Mouse (Mus musculus): Measurements from ENCODE around the gene Rev1. TPM values are rescaled to one million over a fixed set of nuclear protein-coding genes. Genes with fewer than 3 reads are reported as not detected.

Rev1 gene
- polyA plus RNA-seq, 1 experiment from 2014 or later, result 27.9 TPM

DNA sequence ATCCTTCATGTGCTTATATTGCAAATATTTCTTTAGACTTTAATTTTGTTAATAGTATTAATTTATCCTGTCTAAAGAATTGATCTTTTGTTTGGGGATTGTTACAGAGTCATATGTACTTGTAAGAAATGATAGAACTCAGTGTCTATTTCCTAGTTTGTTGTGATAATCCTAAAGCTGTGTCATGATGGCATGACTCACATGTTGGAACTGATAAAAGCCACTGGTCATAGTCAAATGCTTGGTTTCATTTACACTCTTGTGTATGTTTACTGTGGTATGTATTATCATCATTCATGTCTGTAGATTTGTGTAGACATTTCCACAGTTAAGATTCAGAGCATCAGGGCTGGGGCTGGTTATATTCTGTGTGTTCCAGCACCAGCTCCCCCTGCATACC is 117.1 kb downstream of the Rev1 start:
- no peak for ATAC-seq (ENCODE audit: insufficient number of reproducible peaks, low FRiP score, low TSS enrichment, low read depth)
- H3K4me2 ChIP-seq (replicated peaks), result no peak overlapping the region
- no peak overlapping the region for H3K27ac ChIP-seq (replicated peaks)
- no peak overlapping the region for H3K9ac ChIP-seq
- H3K27me3 ChIP-seq, result no peaks in the 10 kb centered on the region
- H3K4me3 ChIP-seq (replicated peaks), result no peak overlapping the region
- H3K9me3 ChIP-seq (replicated peaks), result no peaks in the 10 kb centered on the region
- no peaks in the 10 kb centered on the region for H3K4me1 ChIP-seq
- no peaks in the 10 kb centered on the region for H3K36me3 ChIP-seq

DNA sequence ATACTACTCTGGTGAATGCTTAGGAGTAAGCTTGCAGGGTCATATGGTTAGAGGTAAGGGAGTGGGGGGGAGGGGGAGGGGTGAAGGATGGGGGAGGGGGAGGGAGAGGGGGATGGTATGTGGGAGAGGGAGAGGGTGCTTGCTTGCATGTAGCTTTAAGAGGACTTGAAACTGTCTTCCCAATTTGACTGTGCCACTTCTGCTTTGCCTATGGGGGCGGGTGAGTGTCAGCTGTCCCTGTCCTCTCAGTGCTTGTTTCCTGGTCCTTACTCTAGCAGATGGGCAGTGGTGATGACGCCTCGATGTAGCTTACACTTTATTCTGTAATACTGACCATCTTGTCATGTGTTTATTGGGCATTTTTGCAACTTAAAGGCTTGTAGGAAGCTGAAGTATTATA is 117.5 kb downstream of the Rev1 start:
- Histone ChIP-seq H3K27me3 (no peaks in the 10 kb centered on the region), H3K4me2 (replicated peaks) (no peak overlapping the region), H3K9me3 (replicated peaks) (no peaks in the 10 kb centered on the region), H3K4me1 (no peaks in the 10 kb centered on the region), H3K4me3 (replicated peaks) (no peak overlapping the region), H3K27ac (replicated peaks) (no peak overlapping the region), H3K9ac (no peak overlapping the region), H3K36me3 (no peaks in the 10 kb centered on the region)
- WGBS, result 81% methylated on average over 3 of the region's 3 CpGs
- no peak for ATAC-seq (ENCODE audit: insufficient number of reproducible peaks, low FRiP score, low TSS enrichment, low read depth)

DNA sequence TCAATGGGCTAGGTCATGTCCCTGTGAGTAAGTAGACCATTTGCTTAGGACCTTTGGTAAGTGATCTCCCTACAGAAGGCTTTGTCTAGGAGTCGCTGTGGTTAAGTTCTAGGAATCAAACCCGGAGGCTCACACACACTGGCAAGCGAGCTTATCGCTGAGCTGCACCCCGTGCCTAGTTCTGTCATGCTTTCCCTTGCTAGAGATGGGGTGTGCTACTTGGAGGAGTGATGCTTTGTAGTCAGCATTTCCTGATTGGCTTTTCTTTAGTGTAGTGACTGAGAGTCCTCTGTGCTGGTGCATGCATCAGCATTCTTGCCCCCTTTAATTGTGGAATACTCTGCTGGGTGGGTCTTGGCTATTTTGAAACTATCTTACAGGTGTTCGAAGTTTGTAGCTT is 118.0 kb downstream of the Rev1 start:
- H3K4me1 ChIP-seq, result no peaks in the 10 kb centered on the region
- no peaks in the 10 kb centered on the region for H3K9me3 ChIP-seq (replicated peaks)
- no peak overlapping the region for H3K4me2 ChIP-seq (replicated peaks)
- H3K27ac ChIP-seq (replicated peaks), result no peak overlapping the region
- H3K9ac ChIP-seq, result no peak overlapping the region
- H3K36me3 ChIP-seq, result no peaks in the 10 kb centered on the region
- no peak overlapping the region for H3K4me3 ChIP-seq (replicated peaks)
- WGBS, result 76% methylated on average over 6 of the region's 6 CpGs
- ATAC-seq (ENCODE audit: insufficient number of reproducible peaks, low FRiP score, low TSS enrichment, low read depth), result no peak
- H3K27me3 ChIP-seq, result no peaks in the 10 kb centered on the region

DNA sequence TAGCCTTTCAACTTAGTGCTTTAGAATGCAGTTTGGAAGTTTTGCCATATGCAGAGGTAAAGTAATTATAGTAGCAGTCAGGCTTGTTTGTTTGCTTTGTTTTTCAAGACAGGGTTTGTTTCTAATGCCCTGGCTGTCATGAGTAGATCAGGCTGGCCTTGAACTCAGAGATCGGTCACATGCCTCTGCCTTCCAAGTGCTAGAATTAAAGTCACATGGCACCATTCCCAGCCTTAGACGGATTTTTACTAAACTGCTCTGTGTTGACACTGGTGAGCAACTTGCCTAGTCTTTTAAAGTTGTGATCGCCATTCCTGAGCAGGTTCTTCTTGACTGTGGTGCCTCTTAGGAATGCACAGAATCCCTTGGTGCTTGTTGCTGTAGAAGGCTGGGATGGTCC is 122.9 kb downstream of the Rev1 start:
- no peaks in the 10 kb centered on the region for H3K4me1 ChIP-seq
- ATAC-seq (ENCODE audit: insufficient number of reproducible peaks, low FRiP score, low TSS enrichment, low read depth), result no peak
- no peak overlapping the region for H3K9ac ChIP-seq
- H3K9me3 ChIP-seq (replicated peaks), result no peaks in the 10 kb centered on the region
- WGBS, result 65% methylated on average over 3 of the region's 3 CpGs
- H3K4me3 ChIP-seq (replicated peaks), result no peak overlapping the region
- H3K27me3 ChIP-seq, result no peaks in the 10 kb centered on the region
- H3K4me2 ChIP-seq (replicated peaks), result no peak overlapping the region
- no peaks in the 10 kb centered on the region for H3K36me3 ChIP-seq
- H3K27ac ChIP-seq (replicated peaks), result no peak overlapping the region

DNA sequence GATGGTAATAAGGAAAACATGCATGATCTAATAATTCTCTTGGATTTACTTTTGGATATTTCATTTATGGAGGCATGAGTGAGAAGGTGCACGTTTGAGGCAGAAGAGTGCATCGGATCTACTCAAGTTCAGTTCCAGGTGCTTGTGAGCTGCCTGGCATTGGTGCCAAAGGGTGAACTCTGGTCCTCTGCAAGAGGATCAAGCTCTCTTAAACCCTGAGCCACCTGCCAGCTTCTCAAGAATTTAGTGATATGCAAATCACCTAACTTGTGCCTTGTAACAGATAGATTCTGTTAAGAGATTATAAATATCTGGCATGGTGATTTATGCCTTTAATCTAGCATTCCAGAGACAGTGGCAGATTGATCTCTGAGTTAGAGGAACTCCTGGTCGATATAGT is 126.6 kb downstream of the Rev1 start:
- Histone ChIP-seq H3K4me3 (replicated peaks) (no peak overlapping the region), H3K9me3 (replicated peaks) (no peaks in the 10 kb centered on the region), H3K4me1 (peaks cover 11% of the 10 kb centered on the region), H3K36me3 (no peaks in the 10 kb centered on the region), H3K9ac (no peak overlapping the region), H3K27ac (replicated peaks) (no peak overlapping the region), H3K4me2 (replicated peaks) (no peak overlapping the region), H3K27me3 (no peaks in the 10 kb centered on the region)
- ATAC-seq (ENCODE audit: insufficient number of reproducible peaks, low FRiP score, low TSS enrichment, low read depth), result no peak
- 83% methylated on average over 3 of the region's 3 CpGs for WGBS

Other genes with a start within 250 kb of the Rev1 start
- 23.5 and 23.8 TPM in 2 replicates for gene Mitd1, start 239.4 kb downstream of the Rev1 start, polyA plus RNA-seq (2015; fragmentation: Nextera tagmentation; extraction: Ambion mirVana)
- gene Mrpl30, start 239.3 kb downstream of the Rev1 start, polyA plus RNA-seq (2015; fragmentation: Nextera tagmentation; extraction: Ambion mirVana), result 237 and 239 TPM in 2 replicates
- 1.7 and 1.8 TPM in 2 replicates for gene Lyg2, start 213.3 kb downstream of the Rev1 start, polyA plus RNA-seq (2015; fragmentation: Nextera tagmentation; extraction: Ambion mirVana)
- 0.43 TPM in 1 of 2 replicates, not detected in the other for gene Lyg1, start 172.0 kb downstream of the Rev1 start, polyA plus RNA-seq (2015; fragmentation: Nextera tagmentation; extraction: Ambion mirVana)
- 127 and 148 TPM in 2 replicates for gene Txndc9, start 131.9 kb downstream of the Rev1 start, polyA plus RNA-seq (2015; fragmentation: Nextera tagmentation; extraction: Ambion mirVana)
- gene Eif5b, start 131.8 kb downstream of the Rev1 start, polyA plus RNA-seq (2015; fragmentation: Nextera tagmentation; extraction: Ambion mirVana), result 25.9 and 29.5 TPM in 2 replicates

All from embryonic facial prominence, embryonic 15.5 days (tissue).